Mouse (Mus musculus): Measurements from ENCODE around the gene Dut. TPM values are rescaled to one million over a fixed set of nuclear protein-coding genes. Genes with fewer than 3 reads are reported as not detected.

Gene Dut
- polyA plus RNA-seq, 1 experiment, result 94.2 TPM

- H3K4me1 ChIP-seq (ENCODE audit: control insufficient read depth, insufficient read depth, low read length), result no peaks in the 10 kb centered on the region; the same call in 1 of the 2 replicates
- no peak overlapping the region for H3K27ac ChIP-seq (ENCODE audit: control insufficient read depth, insufficient read depth, low read depth, low read length, poor library complexity)
- no peak for TF ChIP-seq POLR2A (IDR thresholded peaks at IDR 0.05; ENCODE audit: borderline replicate concordance, control insufficient read depth, low read depth, low read length)
- TF ChIP-seq CTCF (IDR thresholded peaks at IDR 0.05; ENCODE audit: control insufficient read depth, insufficient read depth, low read length), result no peak
- H3K4me3 ChIP-seq (replicated peaks; ENCODE audit: control insufficient read depth, low read depth, low read length), result no peak overlapping the region
- WGBS, result 83% methylated on average over 8 of the region's 8 CpGs
Observed at GRCm38 (mm10) chr2:125302625-125302924, 55.6 kb downstream of the Dut start.

- 56% methylated on average over 5 of the region's 5 CpGs for WGBS
- TF ChIP-seq POLR2A (IDR thresholded peaks at IDR 0.05; ENCODE audit: borderline replicate concordance, control insufficient read depth, low read depth, low read length) (no peak), CTCF (IDR thresholded peaks at IDR 0.05; ENCODE audit: control insufficient read depth, insufficient read depth, low read length) (peak; percentile 49)
- no peak overlapping the region for H3K4me3 ChIP-seq (replicated peaks; ENCODE audit: control insufficient read depth, low read depth, low read length)
- no peaks in the 10 kb centered on the region; the same call in 1 of the 2 replicates for H3K4me1 ChIP-seq (ENCODE audit: control insufficient read depth, insufficient read depth, low read length)
- no peak overlapping the region for H3K27ac ChIP-seq (ENCODE audit: control insufficient read depth, insufficient read depth, low read depth, low read length, poor library complexity)
Observed at GRCm38 (mm10) chr2:125303764-125304384, 56.9 kb downstream of the Dut start.

GRCm38 (mm10) chr2:125304746-125305145 is 57.8 kb downstream of the Dut start:
- no peak overlapping the region for H3K27ac ChIP-seq (ENCODE audit: control insufficient read depth, insufficient read depth, low read depth, low read length, poor library complexity)
- WGBS, result 85% methylated on average over 3 of the region's 3 CpGs
- TF ChIP-seq CTCF (IDR thresholded peaks at IDR 0.05; ENCODE audit: control insufficient read depth, insufficient read depth, low read length) (no peak), POLR2A (IDR thresholded peaks at IDR 0.05; ENCODE audit: borderline replicate concordance, control insufficient read depth, low read depth, low read length) (no peak)
- no peak overlapping the region for H3K4me3 ChIP-seq (replicated peaks; ENCODE audit: control insufficient read depth, low read depth, low read length)
- no peaks in the 10 kb centered on the region; the same call in none of the 2 replicates for H3K4me1 ChIP-seq (ENCODE audit: control insufficient read depth, insufficient read depth, low read length)

- H3K4me1 ChIP-seq (ENCODE audit: control insufficient read depth, insufficient read depth, low read length), result no peaks in the 10 kb centered on the region; the same call in none of the 2 replicates
- H3K4me3 ChIP-seq (replicated peaks; ENCODE audit: control insufficient read depth, low read depth, low read length), result no peak overlapping the region
- WGBS, result 75% methylated on average over 3 of the region's 3 CpGs
- TF ChIP-seq CTCF (IDR thresholded peaks at IDR 0.05; ENCODE audit: control insufficient read depth, insufficient read depth, low read length), result no peak
- TF ChIP-seq POLR2A (IDR thresholded peaks at IDR 0.05; ENCODE audit: borderline replicate concordance, control insufficient read depth, low read depth, low read length), result no peak
- no peak overlapping the region for H3K27ac ChIP-seq (ENCODE audit: control insufficient read depth, insufficient read depth, low read depth, low read length, poor library complexity)
Observed at GRCm38 (mm10) chr2:125305671-125306070, 58.7 kb downstream of the Dut start.

Other genes starting within 250 kb of the Dut start
- 6.2 and 6.5 TPM in 2 replicates for gene Slc24a5, start 179.1 kb upstream of the Dut start, polyA plus RNA-seq (2011; ENCODE audit: insufficient read depth, insufficient read length, low replicate concordance, missing spikeins)
- 39.8 and 41.1 TPM in 2 replicates for gene Myef2, start 123.5 kb upstream of the Dut start, polyA plus RNA-seq (2011; ENCODE audit: insufficient read depth, insufficient read length, low replicate concordance, missing spikeins)
- not detected in 2 replicates for gene Ctxn2, start 110.5 kb upstream of the Dut start, polyA plus RNA-seq (2011; ENCODE audit: insufficient read depth, insufficient read length, low replicate concordance, missing spikeins)
- gene Slc12a1, start 94.7 kb upstream of the Dut start, polyA plus RNA-seq (2011; ENCODE audit: insufficient read depth, insufficient read length, low replicate concordance, missing spikeins), result not detected in 2 replicates